Mouse (Mus musculus) stomach, postnatal 0 days (tissue): ENCODE data around the gene Pi4k2a.

Experiments used
- CTCF ChIP-seq: IDR thresholded peaks from 2 replicates; pipeline ENCODE4 v1.5.1; 2016; ENCODE audit warnings: antibody characterized with exemption, low read depth, mild to moderate bottlenecking, moderate library complexity
- EP300 ChIP-seq: optimal IDR thresholded peaks from 2 replicates; pipeline ENCODE3; 2016; ENCODE audit warnings: antibody characterized with exemption

DNA sequence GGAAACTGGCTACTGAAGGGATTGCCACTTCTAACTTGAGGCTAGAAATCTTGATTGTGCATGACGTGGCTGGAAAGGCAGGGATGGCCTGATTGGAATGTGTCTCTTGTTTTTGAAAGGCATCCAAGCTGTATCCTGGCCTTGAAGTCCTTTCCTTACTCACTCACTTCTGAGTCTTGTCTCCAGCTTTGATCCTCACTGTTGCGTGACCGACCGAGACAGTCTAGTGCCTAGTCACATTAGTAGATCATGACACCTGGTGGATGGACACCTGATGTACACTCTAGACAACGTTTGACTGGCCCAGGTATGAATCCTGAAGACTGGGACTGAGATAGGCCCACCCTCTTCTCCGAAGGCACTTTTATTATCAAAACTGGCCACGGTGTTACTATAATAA is 17.5 kb upstream of the Pi4k2a start:
- TF ChIP-seq CTCF (peak; percentile 55), EP300 (no peak)
